Mouse (Mus musculus) heart, postnatal 0 days (tissue): ENCODE results near the gene Fam126a. TPM values are rescaled to one million over a fixed set of nuclear protein-coding genes. Genes with fewer than 3 reads are reported as not detected.

Experiments used
- ATAC-seq: fragments of 200-750 bp; cut with Nextera tagmentation; 2 replicates; pipeline ENCODE4 v1.8.0; 2017; ENCODE audit warnings: low read depth, moderate number of reproducible peaks, moderate library complexity; ENCODE audit not compliant: insufficient read depth
- DNase-seq: peaks from one replicate; pipeline ENCODE4 v3.0.0-alpha.2; 2016; ENCODE audit warnings: low spot score
- H3K27ac ChIP-seq: fragments of 300-500 bp; sonication (generic); 2 replicates; pipeline ENCODE4 v1.5.1; 2014; ENCODE audit warnings: low read depth, mild to moderate bottlenecking
- H3K27me3 ChIP-seq: fragments of 300-500 bp; sonication (generic); 2 replicates; pipeline ENCODE4 v1.6.1; 2014; ENCODE audit warnings: low read length, mixed read lengths; ENCODE audit not compliant: control insufficient read depth, insufficient read depth
- H3K36me3 ChIP-seq: fragments of 300-500 bp; sonication (generic); replicated peaks from 2 replicates; pipeline ENCODE4 v1.6.1; 2014; ENCODE audit warnings: low read length, mixed read lengths; ENCODE audit not compliant: control insufficient read depth, insufficient read depth
- H3K4me1 ChIP-seq: fragments of 300-500 bp; sonication (generic); 2 replicates; pipeline ENCODE4 v1.6.1; 2014; ENCODE audit warnings: antibody characterized with exemption; ENCODE audit not compliant: control insufficient read depth, insufficient read depth
- H3K4me2 ChIP-seq: fragments of 300-500 bp; sonication (generic); 2 replicates; pipeline ENCODE4 v1.6.1; 2014; ENCODE audit warnings: low read depth, mild to moderate bottlenecking, low read length, moderate library complexity
- H3K4me3 ChIP-seq: fragments of 300-500 bp; sonication (generic); 2 replicates; pipeline ENCODE4 v1.5.1; 2014; ENCODE audit warnings: low read depth, low read length
- H3K9ac ChIP-seq: fragments of 300-500 bp; sonication (generic); replicated peaks from 2 replicates; pipeline ENCODE4 v1.6.1; 2014; ENCODE audit warnings: low read depth, low read length, mixed read lengths
- H3K9me3 ChIP-seq: fragments of 300-500 bp; sonication (generic); replicated peaks from 2 replicates; pipeline ENCODE4 v1.6.1; 2016; ENCODE audit warnings: low read length; ENCODE audit not compliant: control insufficient read depth
- CTCF ChIP-seq: IDR thresholded peaks from 2 replicates; pipeline ENCODE4 v1.5.1; 2016; ENCODE audit warnings: antibody characterized with exemption, control low read depth, low read depth
- EP300 ChIP-seq: IDR thresholded peaks from 2 replicates; pipeline ENCODE4 v1.6.1; 2016; ENCODE audit warnings: antibody characterized with exemption, low read depth
- WGBS: fragments of 180-500 bp; shearing (Covaris S2); extraction: QIAGEN DNeasy Blood & Tissue Kit; methylation state at CpG from one replicate; pipeline ENCODE4 v1.1.7; 2014; 5-methylcytosine and 5-hydroxymethylcytosine counted together
- polyA plus RNA-seq: library from polyadenylated mRNA; unstranded; fragments of >200 nt; fragmentation: Nextera tagmentation; extraction: Ambion mirVana; gene quantifications from 2 replicates; pipeline ENCODE4 v1.2.1, GENCODE M21; 2015
- total RNA-seq: library from RNA; depleted of rRNA; stranded (reverse); fragments of >200 nt; gene quantifications from 2 replicates; pipeline ENCODE4 v1.2.3, GENCODE M21; 2014; ENCODE audit warnings: low replicate concordance

Fam126a gene
- total and polyA plus RNA-seq, 2 experiments from 2014 or later = 27.7 to 37.3 TPM

GRCm38 (mm10) chr5:23909256-23909655 is 121.2 kb downstream of the Fam126a start:
- Histone ChIP-seq H3K27ac (no peak overlapping the region), H3K4me1 (no peaks in the 10 kb centered on the region), H3K4me2 (no peak overlapping the region), H3K9ac (no peak overlapping the region), H3K9me3 (peaks cover 15% of the 10 kb centered on the region; the same call in 1 of the 2 replicates), H3K4me3 (no peak overlapping the region), H3K27me3 (no peaks in the 10 kb centered on the region), H3K36me3 (no peaks in the 10 kb centered on the region)
- no peak for DNase-seq
- 85% methylated on average over 3 of the region's 3 CpGs for WGBS
- no peak for ATAC-seq
- TF ChIP-seq EP300 (no peak), CTCF (no peak)

- 56% methylated on average over 4 of the region's 4 CpGs for WGBS
- no peak overlapping the region for H3K27ac ChIP-seq
- no peak for ATAC-seq
Measured at GRCm38 (mm10) chr5:23908486-23909090, 121.9 kb downstream of the Fam126a start.

GRCm38 (mm10) chr5:23902221-23902620 is 128.3 kb downstream of the Fam126a start:
- no peaks in the 10 kb centered on the region for H3K36me3 ChIP-seq
- H3K9me3 ChIP-seq = no peaks in the 10 kb centered on the region
- H3K9ac ChIP-seq = no peak overlapping the region
- no peak for ATAC-seq
- H3K4me2 ChIP-seq = no peak overlapping the region
- no peak for DNase-seq
- H3K4me3 ChIP-seq = no peak overlapping the region
- WGBS = 81% methylated on average over 2 of the region's 2 CpGs
- H3K4me1 ChIP-seq = no peaks in the 10 kb centered on the region
- H3K27me3 ChIP-seq = no peaks in the 10 kb centered on the region
- no peak overlapping the region for H3K27ac ChIP-seq
- TF ChIP-seq CTCF (no peak), EP300 (no peak)

More at GRCm38 (mm10) chr5:23908486-23909090, 121.9 kb downstream of the Fam126a start:
- Histone ChIP-seq H3K27me3 (no peaks in the 10 kb centered on the region), H3K4me2 (no peak overlapping the region), H3K9me3 (peaks cover 15% of the 10 kb centered on the region; the same call in 1 of the 2 replicates), H3K36me3 (no peaks in the 10 kb centered on the region), H3K4me3 (no peak overlapping the region), H3K9ac (no peak overlapping the region), H3K4me1 (no peaks in the 10 kb centered on the region)
- TF ChIP-seq CTCF (no peak), EP300 (no peak)
- DNase-seq = no peak

- no peaks in the 10 kb centered on the region for H3K4me1 ChIP-seq
- H3K4me2 ChIP-seq = no peak overlapping the region
- H3K27me3 ChIP-seq = no peaks in the 10 kb centered on the region
- no peak overlapping the region for H3K9ac ChIP-seq
- H3K36me3 ChIP-seq = no peaks in the 10 kb centered on the region
- H3K4me3 ChIP-seq = no peak overlapping the region
- 69% methylated on average over 4 of the region's 4 CpGs for WGBS
- DNase-seq = no peak
- H3K9me3 ChIP-seq = no peaks in the 10 kb centered on the region
- no peak overlapping the region for H3K27ac ChIP-seq
- TF ChIP-seq EP300 (no peak), CTCF (no peak)
- no peak for ATAC-seq
Measured at GRCm38 (mm10) chr5:23900190-23900589, 130.3 kb downstream of the Fam126a start.

GRCm38 (mm10) chr5:23893864-23894771 is 136.4 kb downstream of the Fam126a start:
- H3K4me2 ChIP-seq = no peak overlapping the region
- no peaks in the 10 kb centered on the region; the same call in 1 of the 2 replicates for H3K4me1 ChIP-seq
- peak; percentile 20 for DNase-seq
- TF ChIP-seq EP300 (no peak), CTCF (no peak)
- H3K9me3 ChIP-seq = no peaks in the 10 kb centered on the region
- H3K4me3 ChIP-seq = no peak overlapping the region
- WGBS = 65% methylated on average over 11 of the region's 11 CpGs
- H3K36me3 ChIP-seq = no peaks in the 10 kb centered on the region
- no peak for ATAC-seq
- no peak overlapping the region for H3K27ac ChIP-seq
- no peaks in the 10 kb centered on the region for H3K27me3 ChIP-seq
- H3K9ac ChIP-seq = no peak overlapping the region
